Mouse (Mus musculus) ZHBTc4 (cell line): ENCODE data around the gene Vmn2r60.
"Not testable (repeated sequence)": the region's sequence is repeated elsewhere in the genome, so short reads cannot be mapped to it uniquely, and the experiment has no call there.

Experiments used
- DNase-seq: peaks from one replicate; pipeline ENCODE4 v3.0.0-alpha.2; 2011; ENCODE audit warnings: low read depth, low spot score

Vmn2r60 gene

DNA sequence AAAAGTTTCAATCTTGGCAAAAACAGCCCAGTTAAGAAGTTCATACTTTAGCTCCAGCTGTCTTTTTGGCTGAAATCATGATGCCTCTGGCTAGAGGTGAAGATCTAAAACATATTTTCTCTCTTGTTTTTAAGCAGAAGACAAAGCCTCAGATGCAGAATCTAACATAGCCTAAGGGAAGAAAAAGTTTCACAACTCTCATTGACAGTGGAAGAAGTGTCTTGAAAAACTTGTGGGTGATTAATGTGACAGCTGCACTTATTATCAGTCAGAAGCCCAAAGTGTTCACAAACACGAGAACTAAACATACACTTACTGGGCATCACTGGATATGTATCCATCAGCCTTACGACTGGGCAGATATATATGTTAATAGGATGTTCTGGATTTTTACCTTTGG, at the start of gene Vmn2r60:
TSS of gene Vmn2r60 (plus strand) at position 301 of the 400 bp plus-strand sequence.
- no peak for DNase-seq

DNA sequence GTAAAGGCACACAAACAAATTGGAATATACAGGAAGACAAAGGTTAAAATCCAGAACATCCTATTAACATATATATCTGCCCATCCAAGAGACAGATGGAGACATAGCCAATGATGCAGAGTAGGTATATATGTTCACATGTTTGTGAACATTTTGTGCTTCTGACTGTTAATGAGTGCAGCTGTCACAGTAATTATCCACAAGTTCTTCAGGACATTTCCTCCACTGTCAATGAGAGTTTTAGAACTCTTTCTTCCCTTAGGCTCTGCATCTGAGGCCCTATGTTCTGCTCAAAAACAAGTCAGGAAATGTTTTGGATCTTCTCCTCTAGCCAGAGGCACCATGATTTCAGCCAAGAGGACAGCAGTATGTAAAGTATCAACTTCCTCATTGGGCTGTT, 48.6 kb upstream of the Vmn2r60 start, which contains the start of gene Vmn2r59:
TSS of gene Vmn2r59 (minus strand) at position 101 of the 400 bp plus-strand sequence.
- DNase-seq = no peak

DNA sequence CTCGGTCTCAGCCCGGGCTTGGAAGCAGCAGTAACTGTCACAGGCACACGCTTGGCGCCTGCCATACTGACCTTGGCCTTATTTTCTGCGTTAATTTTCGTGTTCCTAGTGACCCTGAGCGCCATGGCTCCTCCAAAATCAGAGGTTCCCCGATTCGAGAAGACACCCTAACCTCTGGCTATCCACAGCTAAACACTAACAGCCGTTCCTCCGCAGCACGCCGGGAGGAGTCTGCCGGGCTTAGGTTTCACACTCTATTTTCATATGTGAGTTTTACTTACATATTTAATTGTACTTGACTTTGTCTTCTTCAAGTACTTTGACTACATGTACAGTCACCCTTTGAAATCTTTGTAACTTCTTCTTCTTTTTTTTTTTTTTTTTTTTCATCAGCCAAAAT, 509 bp upstream of the Vmn2r60 start:
- not testable (repeated sequence) for DNase-seq
